Mouse (Mus musculus) heart, postnatal 0 days (tissue): ENCODE data around the gene Prss35. TPM values are rescaled to one million over a fixed set of nuclear protein-coding genes. Genes with fewer than 3 reads are reported as not detected.

Experiments
- ATAC-seq: fragments of 200-750 bp; cut with Nextera tagmentation; 2 replicates; pipeline ENCODE4 v1.8.0; 2017; ENCODE audit warnings: low read depth, moderate number of reproducible peaks, moderate library complexity; ENCODE audit not compliant: insufficient read depth
- DNase-seq: peaks from one replicate; pipeline ENCODE4 v3.0.0-alpha.2; 2016; ENCODE audit warnings: low spot score
- H3K27ac ChIP-seq: fragments of 300-500 bp; sonication (generic); 2 replicates; pipeline ENCODE4 v1.5.1; 2014; ENCODE audit warnings: low read depth, mild to moderate bottlenecking
- H3K27me3 ChIP-seq: fragments of 300-500 bp; sonication (generic); 2 replicates; pipeline ENCODE4 v1.6.1; 2014; ENCODE audit warnings: low read length, mixed read lengths; ENCODE audit not compliant: control insufficient read depth, insufficient read depth
- H3K36me3 ChIP-seq: fragments of 300-500 bp; sonication (generic); replicated peaks from 2 replicates; pipeline ENCODE4 v1.6.1; 2014; ENCODE audit warnings: low read length, mixed read lengths; ENCODE audit not compliant: control insufficient read depth, insufficient read depth
- H3K4me1 ChIP-seq: fragments of 300-500 bp; sonication (generic); 2 replicates; pipeline ENCODE4 v1.6.1; 2014; ENCODE audit warnings: antibody characterized with exemption; ENCODE audit not compliant: control insufficient read depth, insufficient read depth
- H3K4me2 ChIP-seq: fragments of 300-500 bp; sonication (generic); 2 replicates; pipeline ENCODE4 v1.6.1; 2014; ENCODE audit warnings: low read depth, mild to moderate bottlenecking, low read length, moderate library complexity
- H3K4me3 ChIP-seq: fragments of 300-500 bp; sonication (generic); 2 replicates; pipeline ENCODE4 v1.5.1; 2014; ENCODE audit warnings: low read depth, low read length
- H3K9ac ChIP-seq: fragments of 300-500 bp; sonication (generic); replicated peaks from 2 replicates; pipeline ENCODE4 v1.6.1; 2014; ENCODE audit warnings: low read depth, low read length, mixed read lengths
- H3K9me3 ChIP-seq: fragments of 300-500 bp; sonication (generic); replicated peaks from 2 replicates; pipeline ENCODE4 v1.6.1; 2016; ENCODE audit warnings: low read length; ENCODE audit not compliant: control insufficient read depth
- CTCF ChIP-seq: IDR thresholded peaks from 2 replicates; pipeline ENCODE4 v1.5.1; 2016; ENCODE audit warnings: antibody characterized with exemption, control low read depth, low read depth
- EP300 ChIP-seq: IDR thresholded peaks from 2 replicates; pipeline ENCODE4 v1.6.1; 2016; ENCODE audit warnings: antibody characterized with exemption, low read depth
- WGBS: fragments of 180-500 bp; shearing (Covaris S2); extraction: QIAGEN DNeasy Blood & Tissue Kit; methylation state at CpG from one replicate; pipeline ENCODE4 v1.1.7; 2014; 5-methylcytosine and 5-hydroxymethylcytosine counted together
- polyA plus RNA-seq: library from polyadenylated mRNA; unstranded; fragments of >200 nt; fragmentation: Nextera tagmentation; extraction: Ambion mirVana; gene quantifications from 2 replicates; pipeline ENCODE4 v1.2.1, GENCODE M21; 2015
- total RNA-seq: library from RNA; depleted of rRNA; stranded (reverse); fragments of >200 nt; gene quantifications from 2 replicates; pipeline ENCODE4 v1.2.3, GENCODE M21; 2014; ENCODE audit warnings: low replicate concordance

Prss35 gene
- total and polyA plus RNA-seq, 2 experiments from 2014 or later = 8.1 to 10.1 TPM

- Histone ChIP-seq H3K4me1 (peaks cover 4% of the 10 kb centered on the region; the same call in 1 of the 2 replicates), H3K27me3 (no peaks in the 10 kb centered on the region), H3K9ac (no peak overlapping the region), H3K4me3 (no peak overlapping the region), H3K4me2 (no peak overlapping the region), H3K27ac (no peak overlapping the region), H3K9me3 (no peaks in the 10 kb centered on the region), H3K36me3 (peaks cover 34% of the 10 kb centered on the region)
- 49% methylated on average over 3 of the region's 3 CpGs for WGBS
- ATAC-seq (no peak; the same call in 1 of the 2 replicates), DNase-seq (no peak)
- TF ChIP-seq EP300 (no peak), CTCF (no peak)
Measured at GRCm38 (mm10) chr9:86772897-86773296, 29.4 kb downstream of the Prss35 start.

DNA sequence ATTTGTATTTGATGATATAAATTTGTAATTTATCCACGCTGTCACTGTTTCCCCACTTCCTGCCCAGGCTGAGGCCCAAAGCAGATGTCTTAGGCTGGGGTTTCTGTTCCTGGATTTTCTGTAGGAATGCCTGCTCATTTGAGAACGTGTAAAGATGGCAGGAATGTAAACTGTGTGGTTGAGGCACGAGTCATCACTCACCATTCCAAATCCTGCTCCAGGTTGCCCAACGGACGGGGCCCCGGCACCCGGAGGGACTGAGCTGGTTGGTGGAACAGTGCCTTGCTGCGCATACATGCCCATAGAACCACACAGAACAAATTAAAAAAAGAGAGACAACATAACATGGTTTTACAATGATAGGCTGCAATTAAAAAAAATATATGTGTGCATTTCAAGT, 30.5 kb downstream of the Prss35 start:
- Histone ChIP-seq H3K27ac (no peak overlapping the region), H3K36me3 (peaks cover 34% of the 10 kb centered on the region), H3K4me1 (peaks cover 4% of the 10 kb centered on the region; the same call in 1 of the 2 replicates), H3K9ac (no peak overlapping the region), H3K27me3 (no peaks in the 10 kb centered on the region), H3K9me3 (no peaks in the 10 kb centered on the region), H3K4me2 (no peak overlapping the region), H3K4me3 (no peak overlapping the region)
- no peak for TF ChIP-seq EP300
- no peak for TF ChIP-seq CTCF
- ATAC-seq (no peak), DNase-seq (no peak)
- 68% methylated on average over 8 of the region's 8 CpGs for WGBS

- ATAC-seq (no peak), DNase-seq (no peak)
- no peak overlapping the region for H3K27ac ChIP-seq
- no peak overlapping the region for H3K9ac ChIP-seq
- 87% methylated on average over 6 of the region's 6 CpGs for WGBS
- peaks cover 46% of the 10 kb centered on the region for H3K36me3 ChIP-seq
- no peak for TF ChIP-seq CTCF
- TF ChIP-seq EP300 = no peak
- H3K27me3 ChIP-seq = no peaks in the 10 kb centered on the region
- H3K9me3 ChIP-seq = no peaks in the 10 kb centered on the region
- H3K4me2 ChIP-seq = no peak overlapping the region
- no peak overlapping the region for H3K4me3 ChIP-seq
- H3K4me1 ChIP-seq = peaks cover 4% of the 10 kb centered on the region; the same call in 1 of the 2 replicates
Measured at GRCm38 (mm10) chr9:86775374-86775773, 31.9 kb downstream of the Prss35 start.

- H3K27me3 ChIP-seq = no peaks in the 10 kb centered on the region
- DNase-seq = no peak
- no peak for ATAC-seq
- WGBS = 54% methylated on average over 7 of the region's 7 CpGs
- peaks cover 50% of the 10 kb centered on the region for H3K36me3 ChIP-seq
- H3K9ac ChIP-seq = no peak overlapping the region
- H3K4me3 ChIP-seq = no peak overlapping the region
- no peaks in the 10 kb centered on the region for H3K9me3 ChIP-seq
- no peak overlapping the region for H3K4me2 ChIP-seq
- peaks cover 4% of the 10 kb centered on the region; the same call in 1 of the 2 replicates for H3K4me1 ChIP-seq
- no peak for TF ChIP-seq EP300
- TF ChIP-seq CTCF = no peak
- H3K27ac ChIP-seq = no peak overlapping the region
Measured at GRCm38 (mm10) chr9:86777309-86777708, 33.9 kb downstream of the Prss35 start.

DNA sequence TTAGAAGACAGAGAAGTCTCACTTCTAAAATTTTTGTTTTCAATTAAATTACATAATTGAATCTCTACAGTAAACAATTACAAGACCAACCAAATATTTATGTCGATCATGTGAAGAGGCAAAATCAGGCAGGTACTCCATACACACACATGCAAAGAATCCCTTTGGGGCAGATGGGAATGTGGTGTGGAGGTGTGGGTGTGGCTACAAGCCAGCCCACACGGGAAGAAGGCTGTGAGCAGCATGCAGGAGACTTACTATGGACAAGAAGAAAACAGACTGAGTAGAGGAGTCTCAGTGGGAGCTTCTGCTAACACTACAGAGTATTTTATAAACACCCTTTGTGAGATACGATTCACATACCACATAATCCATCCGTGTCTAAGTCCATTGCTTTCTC, 34.8 kb downstream of the Prss35 start:
- H3K4me1 ChIP-seq = peaks cover 4% of the 10 kb centered on the region; the same call in 1 of the 2 replicates
- H3K4me3 ChIP-seq = no peak overlapping the region
- no peak overlapping the region for H3K4me2 ChIP-seq
- H3K36me3 ChIP-seq = peaks cover 54% of the 10 kb centered on the region
- 66% methylated on average over 4 of the region's 4 CpGs for WGBS
- H3K9me3 ChIP-seq = no peaks in the 10 kb centered on the region
- no peak overlapping the region for H3K27ac ChIP-seq
- TF ChIP-seq EP300 (no peak), CTCF (no peak)
- H3K27me3 ChIP-seq = no peaks in the 10 kb centered on the region
- no peak for DNase-seq
- no peak for ATAC-seq
- H3K9ac ChIP-seq = no peak overlapping the region

GRCm38 (mm10) chr9:86781426-86781825, 38.0 kb downstream of the Prss35 start:
- DNase-seq (no peak), ATAC-seq (no peak)
- H3K9ac ChIP-seq = no peak overlapping the region
- no peaks in the 10 kb centered on the region for H3K4me1 ChIP-seq
- no peaks in the 10 kb centered on the region for H3K9me3 ChIP-seq
- no peak overlapping the region for H3K4me2 ChIP-seq
- H3K4me3 ChIP-seq = no peak overlapping the region
- H3K27me3 ChIP-seq = no peaks in the 10 kb centered on the region
- H3K36me3 ChIP-seq = peaks cover 41% of the 10 kb centered on the region
- no peak overlapping the region for H3K27ac ChIP-seq
- 80% methylated on average over 4 of the region's 4 CpGs for WGBS
- TF ChIP-seq EP300 (no peak), CTCF (no peak)
